Mouse (Mus musculus) MEL (cell line): Measurements from ENCODE around the gene Filip1l.

Source experiments
- CTCF ChIP-seq, 3 experiments: IDR thresholded peaks in 2 of 3; conservative IDR thresholded peaks in 1 of 3; 2 replicates each; pipeline ENCODE4 v1.5.1; 2011 to 2012; ENCODE audit warnings: low read length in 3 of 3, low read depth in 2 of 3, mild to moderate bottlenecking in 2 of 3, improper control_type of control experiment in 1 of 3, inconsistent platforms in 1 of 3, mixed read lengths in 1 of 3, moderate library complexity in 1 of 3; ENCODE audit not compliant: control insufficient read depth in 1 of 3, insufficient read depth in 1 of 3, poor library complexity in 1 of 3, severe bottlenecking in 1 of 3
- E2F4 ChIP-seq: IDR thresholded peaks from 2 replicates; pipeline ENCODE4 v1.6.1; 2011; ENCODE audit warnings: low read depth, low read length, improper control_type of control experiment, borderline replicate concordance
- GATA1 ChIP-seq: IDR thresholded peaks from 2 replicates; pipeline ENCODE4 v1.6.1; 2011; ENCODE audit warnings: low read depth, low read length, improper control_type of control experiment
- POLR2A ChIP-seq, 2 experiments: IDR thresholded peaks; 2 replicates each; pipeline ENCODE4 v1.6.1; 2011 to 2012; ENCODE audit warnings: low read length in 2 of 2, mild to moderate bottlenecking in 2 of 2, control low read depth in 1 of 2, improper control_type of control experiment in 1 of 2, low read depth in 1 of 2, moderate library complexity in 1 of 2; ENCODE audit not compliant: control insufficient read depth in 1 of 2, insufficient read depth in 1 of 2, poor library complexity in 1 of 2
- TCF12 ChIP-seq: IDR thresholded peaks from 2 replicates; pipeline ENCODE4 v1.6.1; 2014; ENCODE audit warnings: low read depth, mild to moderate bottlenecking, inconsistent platforms, low read length, improper control_type of control experiment, moderate library complexity

GRCm38 (mm10) chr16:57369846-57370496 is 17.1 kb downstream of the Filip1l start:
- TF ChIP-seq E2F4: no peak
- TF ChIP-seq POLR2A (IDR thresholded peaks at IDR 0.05; ENCODE audit: control insufficient read depth in 1 of 2, insufficient read depth in 1 of 2, low read depth in 1 of 2, low read length in 2 of 2, poor library complexity in 1 of 2): no peak
- no peak for TF ChIP-seq CTCF (IDR thresholded peaks at IDR 0.05 in 2 of 3, conservative IDR thresholded peaks at IDR 0.05 in 1 of 3; ENCODE audit: control insufficient read depth in 1 of 3, insufficient read depth in 1 of 3, low read depth in 2 of 3, low read length in 3 of 3, poor library complexity in 1 of 3, severe bottlenecking in 1 of 3)
- no peak for TF ChIP-seq TCF12
- no peak for TF ChIP-seq GATA1
